Mouse (Mus musculus): Measurements from ENCODE around the gene Zfp579.
A peak's percentile ranks its signal among the peaks of the same experiment; 100 is the strongest.

Zfp579 gene

DNA sequence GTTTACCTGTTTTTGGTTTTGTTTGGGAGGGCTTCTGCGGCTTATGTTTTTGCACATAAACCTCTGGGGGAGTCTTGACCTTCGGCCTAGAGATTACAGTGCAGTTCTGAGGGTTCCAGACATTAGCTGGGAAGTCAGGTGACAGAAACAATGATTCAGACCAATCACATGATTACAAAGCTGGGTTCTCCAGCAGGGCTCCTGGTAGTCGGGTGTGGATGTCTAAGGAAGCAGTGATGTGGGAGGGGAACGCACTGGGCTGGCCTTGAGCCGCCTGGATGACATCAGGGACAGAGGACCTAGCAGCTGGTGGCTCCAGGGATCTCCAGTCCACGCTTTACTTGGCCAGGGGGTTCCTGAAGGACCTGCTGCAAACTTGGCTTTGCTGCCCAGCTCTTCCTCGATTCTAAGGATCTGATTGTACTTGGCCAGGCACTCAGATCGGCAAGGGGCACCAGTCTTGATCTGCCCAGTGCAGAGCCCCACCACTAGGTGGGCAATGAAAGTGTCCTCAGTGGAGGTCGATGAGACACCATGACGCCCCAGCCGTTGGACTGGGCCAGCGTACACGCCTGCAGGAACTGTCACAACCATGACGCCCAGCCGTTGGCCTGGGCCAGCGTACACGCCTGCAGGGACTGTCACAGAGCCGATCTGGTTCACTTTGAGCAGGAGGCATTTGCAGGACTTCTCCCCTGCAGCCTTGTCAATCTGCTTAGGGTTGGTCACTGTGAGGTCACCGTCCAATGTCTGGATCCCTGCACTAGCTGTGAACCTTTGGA, 45.2 kb downstream of the Zfp579 start:
- DNase-seq, result no peak

DNA sequence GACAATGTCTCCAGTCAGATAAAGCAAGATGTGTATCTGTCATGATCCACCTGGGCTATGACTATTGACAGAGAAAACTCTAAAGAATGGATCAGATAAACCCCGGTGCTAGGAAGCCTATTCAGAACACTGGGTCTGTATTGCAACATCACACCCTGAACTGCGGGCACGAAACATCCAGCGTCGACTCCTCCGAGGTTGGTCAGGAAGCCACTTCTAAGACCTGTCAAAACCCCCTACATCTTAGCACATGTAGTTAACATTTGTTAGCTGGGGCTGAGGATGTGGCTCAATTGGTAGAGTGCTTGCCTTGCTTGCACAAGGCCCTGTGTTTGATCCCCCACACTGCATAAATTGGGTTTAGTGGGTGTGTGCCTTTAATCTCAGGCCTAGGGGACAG, 47.6 kb downstream of the Zfp579 start:
- no peak for DNase-seq

DNA sequence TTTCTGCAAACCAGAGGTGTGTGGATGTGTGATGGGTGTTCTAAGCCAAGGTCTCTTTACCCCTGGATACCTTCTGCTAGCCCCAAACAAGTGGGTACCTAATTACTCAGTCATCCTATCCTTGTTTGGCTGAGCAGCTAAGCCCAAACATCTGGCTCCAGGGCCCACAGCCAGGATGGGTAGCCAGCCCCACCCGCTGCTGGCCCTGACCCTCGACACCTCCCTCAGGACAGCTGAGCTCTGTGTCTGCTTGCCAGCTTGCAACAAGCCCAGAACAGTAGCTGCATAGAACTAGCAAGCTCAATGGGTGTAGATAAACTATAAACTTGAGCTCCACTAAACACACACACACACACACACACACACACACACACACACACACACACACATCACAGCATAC, 48.1 kb downstream of the Zfp579 start:
- no peak for DNase-seq

- DNase-seq, result peak; percentile 95
These were observed 52.6 kb downstream of the Zfp579 start for GRCm38 (mm10) chr7:4943223-4943815.

DNA sequence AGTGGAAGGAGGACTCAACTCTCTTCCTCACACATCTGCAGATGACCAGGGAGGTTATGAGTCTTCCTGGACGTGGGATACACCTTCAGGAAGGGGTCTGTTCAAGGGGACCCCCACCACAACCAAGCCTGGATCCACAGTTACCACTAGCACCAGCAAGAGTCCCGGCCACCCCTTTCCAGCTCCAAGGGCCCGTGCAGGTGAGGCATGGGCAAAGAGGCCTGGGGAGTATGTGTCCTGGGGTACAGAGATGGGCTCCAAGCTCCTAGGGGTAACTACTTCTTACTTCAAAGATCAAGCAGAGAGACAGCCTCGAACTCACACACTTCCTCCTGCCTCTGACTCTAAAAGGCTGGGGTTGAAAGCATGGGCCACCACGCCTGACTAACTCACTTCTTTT, 53.3 kb downstream of the Zfp579 start:
- DNase-seq, result no peak

DNA sequence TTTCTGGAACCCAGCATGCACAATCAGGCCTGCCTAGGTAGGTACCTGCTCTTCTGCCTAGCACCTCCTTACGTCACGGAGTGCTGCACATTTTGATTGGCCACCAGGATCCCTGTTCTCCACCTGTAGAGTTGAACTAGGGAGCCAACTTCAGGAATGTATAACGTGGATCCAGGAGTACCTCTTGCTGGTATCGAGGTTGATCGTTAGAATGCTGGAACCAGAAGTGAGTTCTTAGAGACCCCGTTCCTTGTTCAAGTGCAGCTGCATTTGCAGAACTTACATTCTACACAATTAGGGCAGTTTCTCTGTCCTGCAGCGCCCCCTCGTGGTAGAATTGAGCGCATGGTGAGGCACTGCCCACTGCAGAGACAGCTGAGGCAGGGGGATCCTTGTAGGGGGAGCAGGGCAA, 55.9 kb downstream of the Zfp579 start:
- peak; percentile 90 for DNase-seq

GRCm38 (mm10) chr7:4938456-4938855, 57.5 kb downstream of the Zfp579 start:
- peak; percentile 54 for DNase-seq

GRCm38 (mm10) chr7:4937392-4937791, 58.6 kb downstream of the Zfp579 start:
- DNase-seq, result no peak

- no peak for DNase-seq
These were observed 59.1 kb downstream of the Zfp579 start for GRCm38 (mm10) chr7:4936832-4937231.

DNA sequence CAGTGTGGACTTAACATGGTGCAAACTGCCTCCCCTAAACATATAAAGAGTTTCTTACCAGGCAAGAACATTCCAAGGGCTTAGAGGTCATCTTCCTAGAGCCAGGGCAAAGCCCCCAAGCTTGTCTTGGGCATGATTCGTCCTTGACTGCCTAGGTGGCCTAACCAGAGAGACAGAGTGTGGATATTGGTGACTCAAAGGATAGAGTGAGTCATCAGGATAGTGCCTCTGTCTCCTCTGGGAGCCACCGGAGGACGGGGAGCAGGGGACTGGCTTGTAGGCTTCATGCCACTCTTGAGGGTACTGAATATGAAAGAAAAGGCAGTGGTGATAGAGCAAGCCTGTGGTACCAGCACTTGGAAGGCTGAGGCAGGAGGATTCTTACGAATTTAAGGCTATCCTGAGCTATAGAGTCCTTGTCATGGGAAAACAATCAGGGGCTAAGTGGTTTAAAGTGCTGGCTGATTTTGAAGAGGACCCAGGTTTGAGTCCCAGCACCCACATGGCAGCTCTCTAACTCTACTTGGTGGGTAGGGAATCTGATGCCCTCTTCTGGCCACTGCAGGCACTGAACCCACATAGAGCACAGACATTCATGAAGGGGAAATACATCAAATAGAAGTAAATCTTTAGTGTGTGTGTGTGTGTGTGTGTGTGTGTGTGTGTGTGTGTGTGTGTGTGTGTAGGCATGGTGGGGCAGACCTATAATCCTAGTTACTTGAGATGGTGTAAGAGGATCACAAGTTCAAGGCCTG, 61.6 kb downstream of the Zfp579 start:
- DNase-seq, result no peak

Data from kidney, adult 11 months (tissue).